Mouse (Mus musculus) urinary bladder, postnatal 4 days (tissue): ENCODE measurements at regions not wholly inside any gene's neighbourhood (a gene's known extent, or its start where the extent isn't known, plus 50 kb on each side); places are given as distances from the start of the nearest gene placed in this dataset.

Source experiments
- DNase-seq, 2 experiments: peaks; one replicate each; pipeline ENCODE4 v3.0.0; 2021 to 2022; ENCODE audit warnings: low spot score in 2 of 2

GRCm38 (mm10) chr17:63575316-63576007 is 75.6 kb upstream of the Fbxl17 start:
- DNase-seq: no peak

GRCm38 (mm10) chr17:63582870-63583269 is 83.1 kb upstream of the Fbxl17 start:
- no peak for DNase-seq

- DNase-seq: no peak
Observed at GRCm38 (mm10) chr17:63607021-63607751, 107.4 kb upstream of the Fbxl17 start.

- DNase-seq: no peak
Observed at GRCm38 (mm10) chr17:63622726-63623125, 122.9 kb upstream of the Fbxl17 start.

- DNase-seq: no peak
Observed at GRCm38 (mm10) chr17:63637598-63637997, 137.8 kb upstream of the Fbxl17 start.

- no peak for DNase-seq
Observed at GRCm38 (mm10) chr17:63644390-63644789, 144.6 kb upstream of the Fbxl17 start.

GRCm38 (mm10) chr17:63657687-63658086 is 157.9 kb upstream of the Fbxl17 start:
- DNase-seq: no peak

DNA sequence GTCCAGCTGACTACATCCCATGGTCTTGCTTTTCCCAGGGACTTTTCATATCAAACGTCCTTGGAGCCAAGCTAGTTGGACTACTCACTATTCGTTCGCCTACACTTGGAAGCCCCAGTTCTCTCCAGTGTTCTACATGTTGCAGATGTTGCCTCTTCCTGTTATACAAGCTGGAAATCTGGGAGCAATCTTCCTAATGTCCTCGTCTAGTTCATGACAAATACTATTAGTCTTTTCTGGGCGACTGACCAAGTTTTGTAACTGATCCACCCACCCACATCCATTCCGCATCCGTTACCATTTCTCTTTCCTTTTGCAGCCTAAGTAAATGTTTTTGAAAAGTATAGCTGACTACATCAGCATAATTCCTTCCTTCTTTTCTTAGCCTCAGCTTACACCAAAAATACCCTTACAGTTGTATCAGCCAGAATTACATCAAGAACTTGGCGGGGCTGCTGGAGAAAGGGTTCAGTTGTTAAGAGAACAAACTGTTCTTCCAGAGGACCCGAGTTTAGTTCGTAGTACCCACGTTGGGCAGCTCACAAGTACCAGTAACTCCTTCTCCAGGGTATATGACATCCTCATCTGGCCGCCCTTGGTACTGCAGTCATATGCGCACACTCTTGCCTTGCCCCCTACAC is 161.1 kb upstream of the Fbxl17 start:
- DNase-seq: peak in 1 of 2 experiments; percentile 26

DNA sequence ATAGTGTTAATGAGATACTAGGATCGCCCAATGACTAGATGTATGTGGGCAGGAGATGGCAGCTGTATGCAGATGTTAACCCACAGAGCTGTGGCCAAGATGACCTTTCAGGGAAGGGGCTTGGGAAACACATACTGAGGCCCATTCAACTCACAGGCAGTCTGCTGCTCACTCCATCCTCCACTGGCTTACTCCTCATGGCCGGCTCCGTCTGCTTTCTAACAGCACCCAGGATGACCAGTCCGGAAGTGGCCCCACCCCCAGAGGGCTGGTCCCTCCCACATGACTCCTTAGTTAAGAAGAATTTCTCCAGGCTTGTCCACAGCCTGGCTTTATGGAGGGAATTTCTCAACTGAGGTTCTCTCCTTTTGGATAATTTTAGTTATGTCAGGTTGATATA is 161.8 kb upstream of the Fbxl17 start:
- no peak for DNase-seq

- no peak for DNase-seq
Observed at GRCm38 (mm10) chr17:63662251-63662650, 162.4 kb upstream of the Fbxl17 start.

- no peak for DNase-seq
Observed at GRCm38 (mm10) chr17:63676791-63677190, 177.0 kb upstream of the Fbxl17 start.

GRCm38 (mm10) chr17:63677996-63678657 is 178.3 kb upstream of the Fbxl17 start:
- peak in 1 of 2 experiments; percentile 32 for DNase-seq

- no peak for DNase-seq
Observed at GRCm38 (mm10) chr17:63680479-63680878, 180.7 kb upstream of the Fbxl17 start.

DNA sequence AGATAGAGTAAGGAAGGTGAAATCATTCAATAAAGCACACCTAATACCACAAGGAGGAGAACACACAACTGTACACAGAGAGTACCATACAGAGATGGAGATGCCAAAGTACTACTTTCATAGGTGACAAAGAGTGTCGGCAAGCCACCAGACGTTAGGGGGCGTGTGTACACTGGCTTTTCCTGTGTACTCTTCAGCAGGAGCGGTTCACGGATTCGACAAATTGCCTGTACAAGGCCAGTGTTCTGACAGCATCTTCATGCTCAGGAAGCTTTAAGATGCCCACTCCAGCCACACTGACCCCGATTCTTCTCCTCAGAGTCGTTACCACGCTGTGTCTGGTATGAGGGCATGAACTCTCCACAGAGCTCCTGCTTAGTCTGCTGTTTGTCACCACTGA is 179.5 kb upstream of the Fer start:
- no peak for DNase-seq

DNA sequence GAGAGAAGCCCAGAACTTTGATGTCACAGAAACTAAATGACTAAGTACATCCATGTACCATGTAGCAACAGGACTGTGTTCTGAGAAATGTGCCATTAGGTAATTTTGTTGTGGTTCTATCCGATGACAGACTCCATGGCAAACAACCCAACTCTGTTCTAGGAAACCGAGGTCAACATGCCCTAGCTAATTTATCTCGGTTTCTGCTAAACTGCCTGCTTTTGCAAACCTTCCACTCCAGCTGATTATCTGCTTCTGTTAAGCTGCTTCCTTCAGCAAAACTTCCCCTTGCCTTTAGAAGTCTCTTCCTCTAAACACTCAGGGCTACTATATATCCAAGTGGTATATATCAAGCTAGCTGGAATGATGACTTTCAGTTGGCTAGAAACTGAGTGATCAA is 178.8 kb upstream of the Fer start:
- DNase-seq: no peak

GRCm38 (mm10) chr17:63685956-63686355 is 176.9 kb upstream of the Fer start:
- no peak for DNase-seq

GRCm38 (mm10) chr17:63686361-63686760 is 176.5 kb upstream of the Fer start:
- no peak for DNase-seq

GRCm38 (mm10) chr17:63689291-63689690 is 173.6 kb upstream of the Fer start:
- no peak for DNase-seq

- DNase-seq: no peak
Observed at GRCm38 (mm10) chr17:63690829-63691689, 171.8 kb upstream of the Fer start.

DNA sequence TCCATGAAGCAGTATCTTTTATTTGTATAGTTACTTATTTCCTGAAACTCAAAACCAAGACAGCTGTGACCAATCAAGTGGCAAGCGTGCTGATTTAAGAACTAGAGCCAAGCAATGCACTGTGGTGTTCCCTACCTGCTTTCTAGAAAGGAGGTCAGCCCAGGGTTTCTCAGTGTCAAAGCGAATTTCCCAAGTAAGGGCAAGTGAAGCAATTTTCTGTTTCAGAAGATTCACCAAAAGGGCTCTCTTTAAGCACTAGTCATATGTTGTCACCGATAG is 171.2 kb upstream of the Fer start:
- DNase-seq: no peak

DNA sequence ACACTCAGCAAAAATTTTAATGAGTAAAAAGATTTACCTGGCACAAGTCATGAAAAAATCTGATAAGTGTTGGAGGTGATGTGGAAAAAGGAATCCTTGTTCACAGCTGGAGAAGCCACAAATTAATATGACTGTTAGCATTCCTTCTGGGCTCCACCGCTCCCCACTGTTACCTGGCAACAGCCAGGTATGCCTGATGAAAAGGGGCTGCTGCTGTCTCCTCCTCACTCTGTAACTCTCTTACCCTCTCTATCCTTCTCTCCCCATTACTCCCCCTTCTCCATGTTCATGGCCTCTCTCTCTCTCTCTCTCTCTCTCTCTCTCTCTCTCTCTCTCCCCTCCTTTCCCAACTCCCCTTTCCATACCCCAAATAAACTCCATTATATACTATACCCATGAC is 169.6 kb upstream of the Fer start:
- no peak for DNase-seq

DNA sequence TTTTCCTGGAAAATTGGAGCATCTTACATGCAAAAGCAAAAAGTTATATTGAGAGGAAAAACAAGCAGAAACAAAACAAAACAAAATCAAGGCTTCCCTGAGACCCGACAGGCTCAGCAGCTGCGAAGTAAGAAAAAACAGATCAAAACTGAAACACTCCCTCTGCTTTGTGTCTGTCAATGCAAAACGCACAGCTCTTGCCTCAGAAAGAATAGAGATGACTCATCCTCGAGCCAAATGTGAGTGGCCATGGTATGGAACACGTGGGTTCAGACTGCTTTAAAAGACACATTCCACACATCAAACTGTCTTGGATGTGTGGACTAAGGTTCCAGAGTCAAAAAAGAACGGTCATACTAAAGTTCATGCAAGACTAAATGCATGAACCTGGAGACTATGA is 163.3 kb upstream of the Fer start:
- no peak for DNase-seq
